Mouse (Mus musculus) embryonic facial prominence, embryonic 15.5 days (tissue): ENCODE results near the gene Slc4a4. TPM values are rescaled to one million over a fixed set of nuclear protein-coding genes. Genes with fewer than 3 reads are reported as not detected.

Experiments used
- ATAC-seq: fragments of 200-750 bp; cut with Nextera tagmentation; 2 replicates; pipeline ENCODE4 v1.8.0; 2017; ENCODE audit warnings: low read depth, moderate TSS enrichment; ENCODE audit not compliant: insufficient number of reproducible peaks, low FRiP score, low TSS enrichment
- H3K27ac ChIP-seq: fragments of 300-500 bp; sonication (generic); replicated peaks from 2 replicates; pipeline ENCODE4 v1.5.1; 2015; ENCODE audit warnings: mild to moderate bottlenecking, inconsistent platforms
- H3K27me3 ChIP-seq: fragments of 300-500 bp; sonication (generic); 2 replicates; pipeline ENCODE4 v1.6.1; 2015; ENCODE audit warnings: inconsistent platforms
- H3K36me3 ChIP-seq: fragments of 300-500 bp; sonication (generic); 2 replicates; pipeline ENCODE4 v1.6.1; 2015; ENCODE audit warnings: mild to moderate bottlenecking, inconsistent platforms
- H3K4me1 ChIP-seq: fragments of 300-500 bp; sonication (generic); 2 replicates; pipeline ENCODE4 v1.6.1; 2015; ENCODE audit warnings: inconsistent platforms
- H3K4me2 ChIP-seq: fragments of 300-500 bp; sonication (generic); replicated peaks from 2 replicates; pipeline ENCODE4 v1.6.1; 2015; ENCODE audit warnings: mild to moderate bottlenecking, inconsistent platforms
- H3K4me3 ChIP-seq: fragments of 300-500 bp; sonication (generic); replicated peaks from 2 replicates; pipeline ENCODE4 v1.5.1; 2015; ENCODE audit warnings: mild to moderate bottlenecking, inconsistent platforms
- H3K9ac ChIP-seq: fragments of 300-500 bp; sonication (generic); 2 replicates; pipeline ENCODE4 v1.6.1; 2015; ENCODE audit warnings: inconsistent platforms
- H3K9me3 ChIP-seq: fragments of 300-500 bp; sonication (generic); replicated peaks from 2 replicates; pipeline ENCODE4 v1.6.1; 2016; ENCODE audit warnings: inconsistent platforms
- WGBS: fragments of 180-500 bp; shearing (Covaris S2); methylation state at CpG from one replicate; pipeline ENCODE4 v1.1.7; 2015; 5-methylcytosine and 5-hydroxymethylcytosine counted together
- polyA plus RNA-seq: library from polyadenylated mRNA; unstranded; fragments of >200 nt; fragmentation: Nextera tagmentation; extraction: Ambion mirVana; gene quantifications from 2 replicates; pipeline ENCODE4 v1.2.1, GENCODE M21; 2015

The Slc4a4 gene
- polyA plus RNA-seq, 1 experiment from 2014 or later, result 2.8 TPM

DNA sequence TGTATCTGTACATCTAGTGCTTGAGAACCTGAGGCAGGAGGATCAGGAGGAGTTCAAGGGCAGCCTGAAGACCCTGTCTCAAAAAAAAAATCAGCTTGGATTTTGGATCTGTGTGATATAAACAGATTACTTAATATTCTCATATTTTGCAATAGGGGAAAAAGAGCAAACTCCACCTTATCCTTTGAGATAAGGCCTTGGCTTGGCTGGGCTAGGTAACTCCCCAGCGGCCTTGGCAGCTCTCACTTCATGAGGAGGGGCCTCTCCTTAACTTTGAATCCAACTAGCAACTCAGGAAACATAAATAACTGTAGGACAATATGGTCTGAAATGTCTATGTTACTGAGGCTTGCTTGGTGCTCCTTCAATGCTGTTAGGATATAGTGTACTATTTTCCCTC is 51.6 kb downstream of the Slc4a4 start:
- Histone ChIP-seq H3K4me2 (no peak overlapping the region), H3K9me3 (no peaks in the 10 kb centered on the region), H3K27me3 (no peaks in the 10 kb centered on the region), H3K27ac (no peak overlapping the region), H3K4me3 (no peak overlapping the region), H3K4me1 (peaks cover 8% of the 10 kb centered on the region; the same call in 1 of the 2 replicates), H3K9ac (no peak overlapping the region), H3K36me3 (no peaks in the 10 kb centered on the region)
- no peak for ATAC-seq
- 85% methylated on average over 1 of the region's 1 CpGs for WGBS

DNA sequence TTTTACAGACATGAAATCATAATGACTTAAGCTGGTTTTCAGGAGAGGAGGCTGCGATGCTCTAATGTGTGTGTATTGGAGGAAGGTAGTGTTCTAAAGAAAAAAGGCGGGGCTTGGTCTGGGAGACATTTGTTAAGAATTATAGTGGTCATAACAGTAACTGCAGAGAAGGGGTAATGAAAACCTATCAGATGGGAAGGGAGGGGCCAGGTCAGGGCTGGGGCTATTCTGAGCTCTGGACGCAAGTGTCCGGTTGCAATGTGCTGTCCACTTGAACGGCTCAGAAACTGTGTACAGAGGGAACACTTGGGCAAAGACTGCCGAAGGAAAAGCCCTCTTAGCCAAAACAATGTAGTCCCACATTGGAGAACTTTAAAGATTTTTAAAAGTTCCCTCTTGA is 52.5 kb downstream of the Slc4a4 start:
- Histone ChIP-seq H3K27ac (no peak overlapping the region), H3K9me3 (no peaks in the 10 kb centered on the region), H3K9ac (no peak overlapping the region), H3K27me3 (no peaks in the 10 kb centered on the region), H3K4me2 (no peak overlapping the region), H3K4me1 (peaks cover 3% of the 10 kb centered on the region; the same call in 1 of the 2 replicates), H3K36me3 (no peaks in the 10 kb centered on the region), H3K4me3 (no peak overlapping the region)
- ATAC-seq, result no peak
- 39% methylated on average over 6 of the region's 6 CpGs for WGBS

DNA sequence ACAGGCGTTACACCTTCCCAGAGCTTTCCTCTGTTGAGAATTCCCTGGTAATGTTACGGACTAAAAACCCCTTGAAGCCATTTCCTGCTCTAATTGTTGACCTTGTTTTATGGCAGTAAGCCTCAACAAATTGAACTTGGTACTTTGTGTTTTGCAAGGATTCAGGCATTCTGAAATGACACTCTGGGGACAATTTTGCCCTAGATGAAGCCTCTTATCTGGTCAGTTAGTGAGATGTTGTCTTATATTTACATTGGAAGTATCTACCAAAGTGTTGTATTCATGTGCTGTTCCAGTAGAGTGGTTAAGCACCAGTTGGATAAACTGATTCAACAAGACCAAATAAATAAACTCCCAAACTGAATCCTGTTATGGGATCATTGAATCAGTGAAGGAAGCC is 53.2 kb downstream of the Slc4a4 start:
- H3K4me2 ChIP-seq, result no peak overlapping the region
- no peak overlapping the region for H3K27ac ChIP-seq
- no peaks in the 10 kb centered on the region for H3K27me3 ChIP-seq
- no peaks in the 10 kb centered on the region for H3K36me3 ChIP-seq
- H3K9ac ChIP-seq, result no peak overlapping the region
- H3K9me3 ChIP-seq, result no peaks in the 10 kb centered on the region
- no peak for ATAC-seq
- WGBS, result 72% methylated on average over 2 of the region's 2 CpGs
- no peaks in the 10 kb centered on the region for H3K4me1 ChIP-seq
- H3K4me3 ChIP-seq, result no peak overlapping the region

DNA sequence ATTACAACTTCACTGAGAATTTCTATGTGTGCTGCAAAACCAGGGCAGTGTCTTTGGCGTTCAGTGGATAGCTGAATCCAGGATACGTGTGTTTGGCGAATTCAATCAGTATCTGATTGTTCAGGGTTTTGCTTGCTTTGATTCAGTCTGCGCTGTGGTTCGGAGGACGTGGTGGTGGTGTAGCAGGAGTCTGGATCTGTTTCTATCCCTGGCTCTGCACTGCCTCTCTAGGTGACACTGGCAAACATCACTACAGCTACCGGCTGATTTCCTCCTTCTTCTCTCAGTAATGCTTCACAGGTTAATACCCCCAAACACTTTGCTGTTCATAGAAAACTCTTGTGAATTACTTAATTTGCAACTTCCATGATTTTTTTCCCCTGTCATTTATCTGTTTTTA is 55.3 kb downstream of the Slc4a4 start:
- Histone ChIP-seq H3K4me3 (no peak overlapping the region), H3K4me1 (no peaks in the 10 kb centered on the region), H3K27me3 (no peaks in the 10 kb centered on the region), H3K4me2 (no peak overlapping the region), H3K36me3 (no peaks in the 10 kb centered on the region), H3K27ac (no peak overlapping the region), H3K9me3 (no peaks in the 10 kb centered on the region), H3K9ac (no peak overlapping the region)
- WGBS, result 81% methylated on average over 7 of the region's 7 CpGs
- ATAC-seq, result no peak

DNA sequence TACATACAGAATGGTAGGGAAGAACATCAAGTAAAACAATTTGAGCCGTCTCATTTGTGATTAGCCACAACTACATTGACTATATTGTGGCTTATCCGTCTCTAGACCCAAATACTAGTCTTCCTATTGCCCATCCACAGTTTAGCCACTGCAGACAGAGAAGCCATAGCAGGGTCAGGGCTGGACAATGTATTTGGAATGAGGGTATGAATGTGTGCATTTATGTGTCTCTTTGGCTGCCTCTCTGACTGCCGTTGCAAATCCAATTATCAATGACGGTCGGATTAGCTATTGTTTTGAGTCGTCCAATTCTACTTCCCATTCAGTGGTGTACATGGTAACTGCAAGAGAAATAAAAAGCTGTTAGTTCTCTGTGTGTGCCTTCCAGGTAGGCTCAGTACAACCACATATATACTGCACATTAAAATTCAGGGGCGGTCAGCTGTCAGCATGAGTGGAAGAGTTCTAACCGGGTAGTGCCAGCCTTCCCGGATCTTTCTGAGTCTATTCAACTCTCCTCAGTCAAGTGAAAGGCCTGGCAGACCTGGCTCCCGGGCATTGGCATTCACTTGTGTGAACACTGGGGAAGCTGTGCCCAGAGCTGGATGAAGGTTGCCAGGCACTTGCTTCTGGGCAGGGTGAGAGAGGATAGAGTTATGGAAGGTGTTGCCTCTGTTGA is 59.2 kb downstream of the Slc4a4 start:
- no peaks in the 10 kb centered on the region for H3K36me3 ChIP-seq
- H3K4me3 ChIP-seq, result no peak overlapping the region
- no peaks in the 10 kb centered on the region for H3K27me3 ChIP-seq
- WGBS, result 80% methylated on average over 10 of the region's 10 CpGs
- no peak overlapping the region for H3K9ac ChIP-seq
- H3K9me3 ChIP-seq, result no peaks in the 10 kb centered on the region
- no peak overlapping the region for H3K27ac ChIP-seq
- H3K4me1 ChIP-seq, result no peaks in the 10 kb centered on the region
- no peak for ATAC-seq
- H3K4me2 ChIP-seq, result no peak overlapping the region

DNA sequence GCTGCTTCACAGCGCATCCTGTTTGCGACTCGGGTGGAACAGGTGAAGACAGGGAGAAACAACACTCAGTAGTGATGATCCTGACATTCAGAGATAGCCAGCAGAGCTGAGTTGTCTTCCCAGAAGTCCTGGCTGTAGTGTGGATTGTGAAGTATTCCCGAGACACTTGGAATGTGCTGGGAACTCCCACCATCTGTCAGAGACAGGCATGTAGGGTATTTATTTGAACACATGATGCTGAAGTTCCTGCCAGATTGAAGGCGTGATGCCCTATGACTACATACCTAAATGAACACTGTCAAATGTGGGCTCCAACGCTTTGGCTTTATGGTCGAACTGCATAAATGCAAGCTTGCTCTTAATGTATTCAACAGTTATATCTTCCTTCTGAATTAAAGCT is 63.7 kb downstream of the Slc4a4 start:
- Histone ChIP-seq H3K4me3 (no peak overlapping the region), H3K9ac (no peak overlapping the region), H3K4me1 (no peaks in the 10 kb centered on the region), H3K4me2 (no peak overlapping the region), H3K27ac (no peak overlapping the region), H3K9me3 (no peaks in the 10 kb centered on the region), H3K27me3 (no peaks in the 10 kb centered on the region; the same call in 1 of the 2 replicates), H3K36me3 (no peaks in the 10 kb centered on the region)
- WGBS, result 86% methylated on average over 7 of the region's 7 CpGs
- no peak for ATAC-seq

DNA sequence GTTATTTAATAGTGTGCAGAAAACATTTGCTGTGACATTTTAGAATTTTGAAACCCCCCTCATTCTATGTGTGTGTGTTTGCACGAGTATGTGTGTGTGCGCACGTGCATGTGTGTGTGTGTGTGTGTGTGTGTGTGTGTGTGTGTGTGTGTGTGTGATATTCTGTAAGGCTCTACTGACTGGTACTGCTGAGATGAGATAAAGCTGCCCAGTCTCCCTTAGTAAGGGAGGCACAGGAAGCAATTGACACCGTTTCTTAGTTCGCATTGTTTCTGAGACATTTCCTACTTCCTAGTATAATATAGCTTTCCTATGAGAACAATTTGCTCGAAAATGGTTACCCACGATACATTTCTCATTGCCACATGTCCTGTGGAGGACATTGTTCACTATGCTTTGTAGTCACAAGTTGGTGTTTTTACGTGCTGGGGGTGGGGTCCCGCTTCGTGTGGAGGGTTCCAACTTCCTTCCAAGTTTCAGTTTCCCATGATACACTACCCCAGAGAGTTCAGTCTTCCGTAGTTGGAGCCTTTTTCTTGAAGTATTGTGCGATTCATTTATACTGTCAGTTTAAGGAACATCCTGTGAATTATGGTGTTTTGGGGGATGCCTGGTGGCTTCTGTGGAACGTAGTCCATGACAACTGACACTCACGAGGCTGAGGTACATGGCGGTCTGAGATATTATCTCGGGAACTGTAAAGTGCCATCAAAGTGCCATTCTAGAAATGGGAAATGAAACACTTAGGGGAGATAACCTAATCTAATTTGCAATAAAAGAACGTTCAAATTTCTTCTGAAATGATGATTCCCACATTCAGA is 66.3 kb downstream of the Slc4a4 start:
- Histone ChIP-seq H3K27ac (no peak overlapping the region), H3K4me2 (no peak overlapping the region), H3K27me3 (no peaks in the 10 kb centered on the region; the same call in 1 of the 2 replicates), H3K4me3 (no peak overlapping the region), H3K9me3 (no peaks in the 10 kb centered on the region), H3K4me1 (no peaks in the 10 kb centered on the region), H3K36me3 (no peaks in the 10 kb centered on the region), H3K9ac (no peak overlapping the region)
- WGBS, result 70% methylated on average over 17 of the region's 17 CpGs
- ATAC-seq, result no peak

DNA sequence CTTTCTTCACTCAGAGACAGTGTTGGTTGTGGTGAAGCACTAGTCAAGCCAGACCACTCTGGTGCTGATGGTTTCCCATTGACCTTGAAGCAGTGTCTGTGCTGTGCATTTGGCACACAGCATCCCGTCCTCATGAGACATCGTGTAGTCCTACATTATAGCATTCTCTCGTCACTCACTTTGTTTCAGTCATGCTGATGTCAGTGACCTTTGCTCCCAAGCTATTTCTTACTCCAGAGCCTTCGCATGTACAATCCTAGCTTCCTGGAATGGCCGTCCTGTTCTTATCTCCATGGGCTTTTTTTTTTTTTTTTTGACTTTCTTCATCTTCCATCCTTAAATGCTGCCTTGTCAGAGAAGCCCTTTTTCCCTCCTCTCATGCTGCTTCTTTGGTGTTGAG is 71.1 kb downstream of the Slc4a4 start:
- no peak for ATAC-seq
- WGBS, result 86% methylated on average over 5 of the region's 5 CpGs
- Histone ChIP-seq H3K4me3 (no peak overlapping the region), H3K36me3 (no peaks in the 10 kb centered on the region), H3K27me3 (no peaks in the 10 kb centered on the region; the same call in 1 of the 2 replicates), H3K9me3 (no peaks in the 10 kb centered on the region), H3K4me2 (no peak overlapping the region), H3K27ac (no peak overlapping the region), H3K9ac (no peak overlapping the region), H3K4me1 (no peaks in the 10 kb centered on the region)

DNA sequence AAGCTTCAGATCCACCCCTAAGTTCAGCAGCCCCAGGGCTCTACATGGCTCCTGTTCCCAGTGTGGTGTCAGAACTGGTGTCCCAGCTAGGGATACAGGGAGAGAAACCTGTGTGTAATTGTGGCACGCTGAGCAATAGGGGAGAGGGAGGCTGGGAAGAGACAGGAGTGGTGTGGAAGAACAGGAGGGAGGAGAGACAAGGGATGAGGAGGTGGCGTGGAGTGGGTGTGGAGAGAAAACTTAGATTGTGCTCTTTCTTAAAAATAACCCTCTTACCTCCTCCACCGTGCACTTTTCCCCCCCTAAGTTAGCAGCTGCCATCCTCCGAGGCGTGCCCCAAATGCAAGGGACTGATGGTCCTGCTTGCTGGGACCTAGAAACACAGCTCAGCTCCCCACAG is 72.3 kb downstream of the Slc4a4 start:
- Histone ChIP-seq H3K9ac (no peak overlapping the region), H3K4me3 (no peak overlapping the region), H3K36me3 (no peaks in the 10 kb centered on the region), H3K27ac (no peak overlapping the region), H3K4me1 (no peaks in the 10 kb centered on the region), H3K4me2 (no peak overlapping the region), H3K27me3 (no peaks in the 10 kb centered on the region; the same call in 1 of the 2 replicates), H3K9me3 (no peaks in the 10 kb centered on the region)
- no peak for ATAC-seq
- WGBS, result 75% methylated on average over 5 of the region's 5 CpGs

DNA sequence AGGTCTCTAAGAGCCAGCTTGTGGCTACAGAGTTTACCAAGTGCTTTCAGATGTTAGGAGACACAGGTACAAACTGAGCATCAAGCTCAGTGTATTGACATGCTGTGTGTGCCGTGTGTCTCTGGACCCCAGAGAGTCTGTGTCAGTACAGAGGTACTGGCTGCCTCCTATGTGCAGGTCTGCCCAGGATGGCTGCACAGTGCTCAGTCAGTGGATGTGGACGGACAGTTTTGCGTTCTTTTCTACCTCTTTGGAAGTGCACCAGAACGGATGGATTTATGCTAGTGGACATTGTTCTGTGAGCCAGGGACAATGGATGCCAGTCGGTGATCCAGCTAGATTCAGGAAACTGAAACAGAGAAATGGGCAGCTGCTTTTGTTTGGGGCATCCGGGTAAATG is 72.8 kb downstream of the Slc4a4 start:
- no peak overlapping the region for H3K4me2 ChIP-seq
- H3K27me3 ChIP-seq, result no peaks in the 10 kb centered on the region; the same call in 1 of the 2 replicates
- no peak for ATAC-seq
- H3K9me3 ChIP-seq, result no peaks in the 10 kb centered on the region
- H3K27ac ChIP-seq, result no peak overlapping the region
- no peaks in the 10 kb centered on the region for H3K36me3 ChIP-seq
- H3K4me3 ChIP-seq, result no peak overlapping the region
- WGBS, result 86% methylated on average over 6 of the region's 6 CpGs
- no peak overlapping the region for H3K9ac ChIP-seq
- H3K4me1 ChIP-seq, result no peaks in the 10 kb centered on the region

DNA sequence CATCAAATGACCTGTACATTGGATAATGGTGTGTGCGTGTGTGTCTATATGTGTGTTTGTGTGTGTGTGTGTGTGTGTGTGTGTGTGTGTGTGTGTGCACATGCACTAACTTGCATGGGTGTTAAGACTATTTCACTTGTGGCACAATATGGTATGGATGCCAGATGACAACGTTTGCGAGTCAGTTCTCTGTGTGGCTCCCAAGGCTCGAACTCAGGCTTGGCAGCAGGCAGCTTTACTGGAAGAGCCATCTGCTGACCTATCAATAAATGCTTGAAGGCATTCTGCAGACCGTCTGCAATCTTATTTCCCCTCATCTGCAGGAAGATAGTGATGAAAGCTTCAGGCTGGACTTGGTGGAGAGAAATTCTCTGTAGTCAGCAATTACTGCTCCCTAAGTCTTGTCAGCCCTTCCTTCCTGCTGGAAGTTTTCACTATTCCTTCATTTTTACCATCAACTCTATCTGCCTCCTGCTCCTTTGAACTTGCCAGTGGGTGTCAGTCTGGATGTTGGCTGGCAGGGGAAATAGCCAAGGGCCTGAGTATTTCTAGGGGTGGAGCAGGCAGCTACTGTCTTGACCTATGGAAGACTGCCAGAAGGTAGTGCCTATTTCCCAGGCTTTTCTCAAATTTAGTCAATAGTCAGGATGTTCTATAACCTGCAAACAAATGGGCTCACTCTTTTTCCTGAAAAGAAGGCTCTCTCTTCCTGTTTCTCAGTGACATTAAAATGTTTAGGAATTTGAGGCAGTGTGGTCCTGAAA is 73.9 kb downstream of the Slc4a4 start:
- ATAC-seq, result no peak
- Histone ChIP-seq H3K4me1 (no peaks in the 10 kb centered on the region; the same call in 1 of the 2 replicates), H3K4me3 (no peak overlapping the region), H3K9ac (no peak overlapping the region), H3K9me3 (no peaks in the 10 kb centered on the region), H3K4me2 (no peak overlapping the region), H3K27ac (no peak overlapping the region), H3K36me3 (no peaks in the 10 kb centered on the region), H3K27me3 (no peaks in the 10 kb centered on the region)
- WGBS, result 70% methylated on average over 5 of the region's 5 CpGs
